ENCODE assay signal across 8 mouse cellular contexts in genomic region chr7:72543946-72544345, GRCm38 (mm10).
DNase-seq lines count a peak whose midpoint lies in the region; ATAC-seq lines count a peak whose summit lies in the region.

No protein-coding gene starts in this region.

- H3K27ac ChIP-seq in kidney, embryonic 16.5 days (ENCODE audit: low read length), result no peak overlapping the region

- peaks cover 6% of the 10 kb centered on the region; the same call in 1 of the 2 replicates for H3K4me1 ChIP-seq in kidney, embryonic 16.5 days (ENCODE audit: insufficient read depth, low read length)

- ATAC-seq in kidney, embryonic 16.5 days (ENCODE audit: low FRiP score, low TSS enrichment), result no peak

- H3K4me3 ChIP-seq in kidney, embryonic 16.5 days (ENCODE audit: low read length), result no peak overlapping the region

- 24% methylated on average over 4 of the region's 4 CpGs for WGBS in kidney, embryonic 16.5 days

- no peaks in the 10 kb centered on the region for H3K36me3 ChIP-seq in kidney, embryonic 16.5 days (ENCODE audit: insufficient read depth, low read length)

- H3K4me2 ChIP-seq in kidney, embryonic 16.5 days (replicated peaks; ENCODE audit: low read depth, low read length), result no peak overlapping the region

- no peak overlapping the region for H3K9ac ChIP-seq in kidney, embryonic 16.5 days (replicated peaks; ENCODE audit: low read length)

- H3K9me3 ChIP-seq in kidney, embryonic 16.5 days (ENCODE audit: low read length), result no peaks in the 10 kb centered on the region

- DNase-seq in adrenal gland, adult 2 months, result peak; percentile 13
- DNase-seq in adrenal gland, adult 8-10 months, result no peak
- DNase-seq in kidney, adult 11 months, result peak; percentile 28
- DNase-seq in brain, adult 2 months (ENCODE audit: low read depth, low spot score), result peak; percentile 19
- DNase-seq in kidney, postnatal 4 days, result peak; percentile 56 to 66
- DNase-seq in c-Kit-positive CD71-positive TER-119-positive erythroid progenitor cells, embryonic 14.5 days (ENCODE audit: low spot score), result no peak
- DNase-seq in ovary, postnatal 10 days (ENCODE audit: low spot score), result no peak

- no peaks in the 10 kb centered on the region for H3K27me3 ChIP-seq in kidney, embryonic 16.5 days (ENCODE audit: insufficient read depth, low read length)

Comparison
In these comparisons a context has a peak if more than half of its experiments do, and no peak if none do; other contexts are left out.
1. DNase-seq: peak in adrenal gland, adult 2 months (single experiment), kidney, adult 11 months (single experiment), brain, adult 2 months (single experiment) and kidney, postnatal 4 days (2 of 2); none in adrenal gland, adult 8-10 months (single experiment), c-Kit-positive CD71-positive TER-119-positive erythroid progenitor cells, embryonic 14.5 days (single experiment) and ovary, postnatal 10 days (single experiment).